Mouse (Mus musculus) C2C12 (cell line): Measurements from ENCODE around the gene Inpp5e.

Experiments
- CTCF ChIP-seq: IDR thresholded peaks from one replicate; pipeline ENCODE4 v1.5.1; 2011; ENCODE audit not compliant: control insufficient read depth, insufficient read depth, insufficient read length
- FOSL1 ChIP-seq: IDR thresholded peaks from one replicate; pipeline ENCODE4 v1.8.0; 2011; ENCODE audit warnings: mild to moderate bottlenecking, low read length; ENCODE audit not compliant: poor library complexity, insufficient read depth, severe bottlenecking
- MAX ChIP-seq: IDR thresholded peaks from one replicate; pipeline ENCODE4 v1.6.1; 2011; ENCODE audit warnings: mild to moderate bottlenecking, control low read depth
- MYOD1 ChIP-seq: IDR thresholded peaks from one replicate; pipeline ENCODE4 v1.6.1; 2011; ENCODE audit warnings: low read depth; ENCODE audit not compliant: control insufficient read depth, insufficient read length
- USF1 ChIP-seq: IDR thresholded peaks from one replicate; pipeline ENCODE4 v1.6.1; 2011; ENCODE audit warnings: low read depth, mild to moderate bottlenecking, control low read depth, moderate library complexity

- TF ChIP-seq CTCF (no peak), MAX (no peak), FOSL1 (no peak), MYOD1 (no peak), USF1 (no peak)
These were observed 35.4 kb upstream of the Inpp5e start for GRCm38 (mm10) chr2:26444368-26444767.
